Mouse (Mus musculus) spleen, adult 18-20 months (tissue): ENCODE measurements around the gene Frs3.

Experiments
- DNase-seq, 2 experiments: peaks; one replicate each; pipeline ENCODE4 v3.0.0; 2022; ENCODE audit warnings: mixed read lengths in 2 of 2

The Frs3 gene

DNA sequence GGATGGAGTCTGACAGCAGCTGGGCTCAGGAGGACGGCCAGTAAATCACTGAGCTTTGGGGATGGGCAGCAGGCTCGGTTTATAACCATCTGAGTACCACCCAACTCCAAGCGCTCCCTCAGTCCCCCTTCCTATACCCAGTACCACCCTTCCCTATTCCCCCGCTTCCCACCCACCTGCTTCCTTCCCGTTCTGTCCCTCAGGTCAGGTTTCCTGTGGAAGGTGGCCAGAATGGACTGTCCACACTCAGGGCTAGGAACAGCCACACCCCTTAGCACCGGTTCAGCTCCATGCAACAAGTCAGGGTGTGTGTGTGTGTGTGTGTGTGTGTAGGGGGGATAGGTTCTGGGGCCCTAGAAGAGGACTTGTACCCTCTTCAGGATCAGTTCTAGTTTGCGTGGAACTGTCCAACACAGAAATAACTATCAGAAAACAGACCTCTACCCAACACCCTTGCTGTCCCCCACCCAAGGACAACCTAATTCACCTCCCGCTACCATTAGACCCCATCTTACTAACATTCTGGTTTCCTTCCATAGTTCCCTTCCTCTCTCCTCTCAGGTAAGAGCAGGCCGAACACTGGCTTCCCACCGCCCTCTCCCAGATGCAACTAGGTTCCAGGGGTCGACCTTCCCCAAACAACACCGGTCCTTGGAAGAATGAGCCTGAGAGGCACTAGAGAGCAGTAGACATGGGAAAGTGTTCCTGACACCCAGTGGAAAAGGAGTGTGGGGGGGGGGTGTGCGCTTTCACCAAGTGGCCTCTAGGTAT lies 5.0 kb downstream of the Frs3 start:
- no peak for DNase-seq

GRCm38 (mm10) chr17:47694442-47694502 lies 5.4 kb downstream of the Frs3 start, which contains the start of gene Gm21981:
Gene Gm21981, minus strand, starts transcription at chr17:47694455.
- DNase-seq = no peak

- DNase-seq = peak; percentile 90 to 97
Observed at GRCm38 (mm10) chr17:47694503-47695336, 5.9 kb downstream of the Frs3 start, which contains the start of gene Prickle4. Gene Prickle4, minus strand, starts transcription at chr17:47694736.

GRCm38 (mm10) chr17:47695337-47695710 lies 6.5 kb downstream of the Frs3 start:
- DNase-seq = no peak

- no peak for DNase-seq
Observed at GRCm38 (mm10) chr17:47698156-47698555, 9.3 kb downstream of the Frs3 start.

DNA sequence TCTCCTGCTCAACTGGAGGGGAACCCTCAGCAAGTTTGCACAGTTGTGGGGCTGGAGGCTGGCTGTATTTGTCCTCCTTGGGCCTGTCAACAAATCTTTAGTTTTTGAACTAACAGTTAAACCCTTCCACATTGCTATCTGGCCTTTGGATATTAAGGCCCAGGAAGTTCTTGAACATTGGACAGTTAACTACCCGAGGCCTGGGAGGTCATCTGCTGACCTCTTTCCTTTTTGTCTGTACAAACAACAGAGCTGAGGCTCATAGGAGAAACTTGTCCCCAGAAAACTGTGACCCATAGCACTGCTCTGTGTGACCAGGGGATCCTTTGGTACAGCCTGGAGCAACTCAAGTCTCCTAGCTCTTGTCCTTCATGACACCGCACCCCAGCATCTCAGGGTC lies 10.2 kb downstream of the Frs3 start:
- no peak for DNase-seq

- DNase-seq = no peak
Observed at GRCm38 (mm10) chr17:47701793-47702192, 13.0 kb downstream of the Frs3 start.

DNA sequence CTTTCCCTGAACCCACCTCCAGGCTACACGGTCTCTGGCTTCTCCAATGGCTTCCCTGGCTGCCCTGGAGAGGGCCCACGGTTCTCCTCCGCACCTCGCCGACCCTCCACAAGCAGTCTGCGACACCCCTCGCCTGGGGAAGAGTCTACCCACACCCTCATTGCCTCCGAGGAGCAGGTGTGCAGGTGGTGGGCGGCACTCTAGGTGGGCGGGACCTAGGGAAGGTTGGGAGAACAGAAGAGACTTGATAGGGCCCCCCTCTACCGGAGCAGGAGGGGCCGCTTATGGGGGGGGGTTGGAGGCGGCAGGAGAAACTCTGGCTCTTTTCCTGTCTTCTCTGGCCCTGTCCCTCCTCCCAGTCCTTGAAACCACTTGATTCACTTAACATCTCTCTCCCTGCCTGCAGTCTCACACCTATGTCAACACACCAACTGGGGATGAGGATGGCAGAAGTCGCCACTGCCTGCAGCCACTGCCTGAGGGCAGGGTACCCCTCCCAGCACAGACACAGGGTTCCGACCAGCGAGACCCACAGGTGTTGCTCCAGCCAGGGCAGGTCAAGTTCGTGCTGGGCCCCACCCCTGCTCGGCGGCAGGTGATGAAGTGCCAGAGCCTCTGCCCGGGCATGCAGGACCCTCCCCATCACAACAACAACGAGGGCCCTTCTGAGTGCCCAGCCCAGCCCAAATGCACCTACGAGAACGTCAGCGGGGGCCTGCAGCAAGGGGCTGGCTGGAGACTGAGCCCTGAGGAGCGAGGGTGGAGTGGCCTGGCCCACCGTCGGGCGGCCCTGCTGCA lies 13.9 kb downstream of the Frs3 start:
- DNase-seq = no peak

GRCm38 (mm10) chr17:47703556-47703955 lies 14.7 kb downstream of the Frs3 start:
- DNase-seq = no peak

DNA sequence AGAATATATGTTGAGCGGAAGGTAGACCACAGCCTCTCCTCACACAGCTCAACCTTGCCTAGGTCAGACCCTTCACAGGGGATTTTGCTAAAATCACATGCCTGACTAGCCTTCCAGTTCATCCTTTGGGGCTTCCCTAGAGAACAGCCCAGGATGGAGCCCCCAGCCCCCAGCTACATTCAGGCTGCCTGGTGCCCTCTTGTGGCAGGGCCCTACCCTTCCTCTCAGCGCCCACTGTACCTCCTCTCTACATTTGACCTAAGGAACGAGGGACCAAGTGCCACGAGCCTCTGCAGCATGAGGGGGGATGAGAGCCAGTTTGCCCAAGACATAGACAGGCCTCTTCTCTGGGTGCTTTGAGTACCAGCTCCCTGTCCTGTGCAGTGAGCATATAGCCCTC lies 15.9 kb downstream of the Frs3 start:
- DNase-seq = no peak

DNA sequence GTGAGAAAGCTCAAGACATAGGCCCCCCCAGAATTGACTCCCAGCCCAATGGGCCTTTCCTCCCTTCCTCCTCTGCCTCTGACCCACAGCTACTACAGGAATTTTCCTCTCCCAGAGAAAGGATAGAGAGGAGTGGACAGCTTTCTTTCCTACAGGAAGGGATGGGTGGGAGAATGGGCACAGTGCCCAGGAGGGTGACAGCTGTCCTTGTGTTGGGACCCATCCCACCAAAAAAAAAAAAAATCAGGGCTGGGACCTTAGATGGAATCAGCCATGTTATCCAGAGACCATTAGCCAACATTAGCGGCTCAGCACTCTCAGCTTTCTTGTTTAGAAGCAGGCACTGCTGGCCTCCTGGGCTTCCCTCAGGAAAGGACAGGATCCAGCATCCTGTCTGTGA lies 17.4 kb downstream of the Frs3 start:
- DNase-seq = no peak

DNA sequence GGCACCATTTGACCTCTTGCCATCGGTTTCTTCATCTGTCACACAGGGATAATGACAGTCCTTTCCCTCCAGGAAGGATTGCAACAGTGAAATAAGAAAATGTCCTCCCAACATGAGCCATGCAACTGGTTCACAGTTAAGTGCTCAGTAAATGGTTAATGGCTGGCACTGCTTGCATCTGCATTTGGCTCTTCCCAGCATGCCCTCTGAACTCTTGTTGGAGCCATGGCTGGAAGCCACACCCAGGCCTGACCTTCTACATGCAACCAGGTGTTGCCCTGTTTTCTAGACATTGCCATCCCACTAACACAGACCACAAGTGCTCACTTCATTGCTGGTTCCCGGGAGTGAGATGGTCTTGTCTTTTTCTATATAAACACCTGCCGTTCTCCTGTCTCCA lies 19.1 kb downstream of the Frs3 start:
- DNase-seq = no peak

DNA sequence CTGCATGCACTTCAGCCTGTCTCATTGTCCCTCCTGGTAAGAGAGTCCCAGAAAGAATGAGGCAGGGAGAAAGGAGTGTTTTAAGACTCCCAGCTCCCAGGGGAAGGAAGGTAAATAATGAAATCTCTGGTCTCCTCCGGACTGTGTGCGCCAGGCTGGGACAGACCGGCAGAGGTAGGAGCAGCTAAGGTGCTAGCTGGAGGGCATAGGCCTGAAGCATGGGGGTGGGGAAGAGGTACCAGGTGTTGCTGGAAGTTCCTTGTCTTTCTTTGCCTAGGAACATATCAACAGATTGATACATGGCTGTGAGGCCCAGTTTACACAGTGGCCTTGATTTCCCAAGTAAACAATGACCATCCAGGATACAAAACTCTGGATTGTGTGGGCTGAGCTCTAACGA lies 20.1 kb downstream of the Frs3 start:
- DNase-seq = no peak

- no peak for DNase-seq
Observed at GRCm38 (mm10) chr17:47710036-47710435, 21.2 kb downstream of the Frs3 start.

DNA sequence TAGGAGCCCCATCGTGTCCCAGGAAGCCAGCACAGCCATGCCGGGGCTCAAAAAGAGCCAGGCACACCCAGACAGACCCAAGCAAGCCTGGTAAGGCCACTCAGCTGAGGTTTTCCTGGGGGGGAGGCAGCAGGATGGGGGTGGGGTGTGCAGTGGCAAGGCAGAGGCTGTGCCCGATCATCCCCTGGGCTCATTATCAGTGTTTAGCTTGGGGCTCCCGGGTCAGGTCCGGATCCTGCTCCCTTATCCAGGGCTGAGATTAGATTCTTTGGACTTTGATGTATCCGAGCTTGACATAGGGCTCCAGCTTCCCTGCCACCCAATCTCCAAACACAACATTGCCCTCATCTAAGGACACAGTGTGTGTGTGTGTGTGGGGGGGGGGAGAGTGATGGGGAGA lies 23.1 kb downstream of the Frs3 start:
- no peak for DNase-seq

DNA sequence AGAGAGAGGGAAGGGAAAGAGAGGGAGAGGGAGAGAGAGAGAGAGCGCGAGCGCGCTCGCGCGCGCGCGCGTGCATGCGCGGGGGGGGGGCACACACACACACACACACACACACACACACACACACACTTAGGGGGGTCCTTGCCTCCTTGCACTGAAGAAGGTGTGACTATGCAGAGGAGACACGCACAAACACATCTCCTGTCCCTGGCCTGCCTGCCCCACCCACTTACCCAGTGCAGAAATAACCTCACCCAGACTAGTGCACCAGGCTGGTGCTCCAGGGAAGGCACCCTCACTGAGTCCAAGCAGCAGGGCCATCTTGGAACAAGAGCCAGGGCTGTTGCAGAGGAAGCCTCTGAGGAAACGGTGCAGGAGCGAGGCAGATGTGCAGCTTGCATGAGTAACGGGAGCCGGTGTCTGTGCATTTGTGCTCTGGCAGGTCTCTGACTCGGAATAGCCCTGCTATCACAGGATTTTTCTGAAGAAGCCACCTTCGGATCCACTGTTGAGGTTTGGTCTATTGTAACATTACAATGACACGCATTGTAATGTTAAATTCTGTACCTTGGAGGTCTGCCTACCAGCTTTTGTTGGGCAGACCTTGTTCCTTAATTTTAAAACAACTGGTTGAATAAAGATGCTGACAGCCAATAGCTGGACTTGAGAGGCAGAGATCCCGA lies 24.2 kb downstream of the Frs3 start:
- no peak for DNase-seq

DNA sequence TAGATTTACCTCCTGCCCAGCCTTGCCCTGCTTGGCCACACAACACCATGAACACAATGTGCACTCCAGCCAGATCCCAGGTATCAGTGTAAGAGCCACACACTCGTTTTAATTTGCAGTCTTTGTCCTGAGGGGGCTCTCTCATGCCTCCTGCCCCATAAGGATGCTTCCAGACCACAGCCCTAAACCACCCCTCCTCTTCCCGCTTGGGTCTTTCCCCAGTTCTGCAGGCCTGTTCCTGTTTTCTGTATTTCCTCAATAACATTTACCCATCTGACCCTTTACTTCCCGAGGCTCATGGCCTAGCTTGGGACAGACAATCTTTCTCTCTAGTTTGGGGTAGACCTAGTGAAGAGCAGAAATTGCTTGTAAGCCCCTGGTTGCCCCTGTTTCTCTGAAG lies 26.2 kb downstream of the Frs3 start:
- no peak for DNase-seq

GRCm38 (mm10) chr17:47721183-47721582 lies 32.4 kb downstream of the Frs3 start:
- DNase-seq = no peak

- no peak for DNase-seq
Observed at GRCm38 (mm10) chr17:47726566-47726965, 37.7 kb downstream of the Frs3 start, which contains the start of gene Pgc. Gene Pgc, plus strand, starts transcription at chr17:47726842.

- DNase-seq = no peak
Observed at GRCm38 (mm10) chr17:47730633-47731575, 42.1 kb downstream of the Frs3 start.

DNA sequence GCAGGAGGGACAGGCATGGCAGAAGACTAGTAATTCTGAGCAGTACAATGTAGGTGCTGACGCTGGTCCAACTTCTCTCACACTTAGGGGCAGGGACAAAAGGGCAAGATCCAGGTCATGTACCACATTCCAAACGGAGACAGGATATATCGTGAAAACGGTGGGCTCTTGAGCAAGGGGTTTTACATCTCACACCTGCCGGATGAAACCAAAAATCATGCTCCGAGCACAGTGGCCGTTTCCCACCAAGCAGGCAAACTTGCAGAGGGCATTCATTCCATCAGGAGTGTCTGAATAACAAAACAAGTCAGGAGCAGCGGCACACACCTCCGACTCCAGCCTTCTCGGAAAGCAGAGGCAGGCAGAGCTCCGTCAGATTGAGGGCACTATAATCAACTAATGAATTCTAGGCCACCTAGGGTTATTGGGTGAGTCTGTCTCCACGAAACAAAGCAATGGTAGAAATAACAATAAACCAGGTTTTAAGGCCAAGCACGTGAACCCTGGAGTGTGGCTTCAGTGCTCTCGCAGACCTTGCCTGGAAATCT lies 46.8 kb downstream of the Frs3 start:
- DNase-seq = no peak

GRCm38 (mm10) chr17:47736856-47737255 lies 48.0 kb downstream of the Frs3 start, which contains the start of gene Tfeb:
Gene Tfeb, plus strand, starts transcription at chr17:47737030.
- DNase-seq = peak; percentile 95 to 99
